Mouse (Mus musculus): Measurements from ENCODE around the gene Nalcn. TPM values are rescaled to one million over a fixed set of nuclear protein-coding genes. Genes with fewer than 3 reads are reported as not detected.

Nalcn gene
- polyA plus RNA-seq, 1 experiment from 2014 or later: not detected

GRCm38 (mm10) chr14:123462026-123462425 lies 164.9 kb downstream of the Nalcn start:
- Histone ChIP-seq H3K27ac (no peak overlapping the region), H3K4me3 (no peak overlapping the region), H3K36me3 (no peaks in the 10 kb centered on the region), H3K9me3 (replicated peaks) (no peaks in the 10 kb centered on the region), H3K9ac (no peak overlapping the region), H3K4me1 (no peaks in the 10 kb centered on the region), H3K4me2 (no peak overlapping the region), H3K27me3 (replicated peaks) (no peaks in the 10 kb centered on the region)
- ATAC-seq: no peak
- 62% methylated on average over 1 of the region's 1 CpGs for WGBS (ENCODE audit: insufficient replicate concordance)

- Histone ChIP-seq H3K27me3 (replicated peaks) (no peaks in the 10 kb centered on the region), H3K9me3 (replicated peaks) (no peaks in the 10 kb centered on the region), H3K9ac (no peak overlapping the region), H3K36me3 (no peaks in the 10 kb centered on the region), H3K4me3 (no peak overlapping the region), H3K4me1 (no peaks in the 10 kb centered on the region), H3K27ac (no peak overlapping the region), H3K4me2 (no peak overlapping the region)
- no peak for ATAC-seq
- WGBS (ENCODE audit: insufficient replicate concordance): 59% methylated on average over 1 of the region's 1 CpGs
Measured at GRCm38 (mm10) chr14:123446031-123446430, 180.9 kb downstream of the Nalcn start.

GRCm38 (mm10) chr14:123435542-123435941 lies 191.4 kb downstream of the Nalcn start:
- no peak overlapping the region for H3K27ac ChIP-seq
- no peaks in the 10 kb centered on the region for H3K36me3 ChIP-seq
- no peaks in the 10 kb centered on the region for H3K4me1 ChIP-seq
- no peaks in the 10 kb centered on the region for H3K27me3 ChIP-seq (replicated peaks)
- WGBS (ENCODE audit: insufficient replicate concordance): 75% methylated on average over 3 of the region's 3 CpGs
- no peaks in the 10 kb centered on the region for H3K9me3 ChIP-seq (replicated peaks)
- ATAC-seq: no peak
- H3K4me2 ChIP-seq: no peak overlapping the region
- no peak overlapping the region for H3K9ac ChIP-seq
- H3K4me3 ChIP-seq: no peak overlapping the region

GRCm38 (mm10) chr14:123376167-123376855 lies 250.6 kb downstream of the Nalcn start:
- Histone ChIP-seq H3K36me3 (no peaks in the 10 kb centered on the region), H3K4me3 (no peak overlapping the region), H3K9ac (no peak overlapping the region), H3K4me2 (no peak overlapping the region), H3K27ac (no peak overlapping the region), H3K9me3 (replicated peaks) (no peaks in the 10 kb centered on the region), H3K27me3 (replicated peaks) (no peaks in the 10 kb centered on the region), H3K4me1 (no peaks in the 10 kb centered on the region)
- ATAC-seq: no peak
- WGBS (ENCODE audit: insufficient replicate concordance): 74% methylated on average over 7 of the region's 7 CpGs

GRCm38 (mm10) chr14:123371522-123371921 lies 255.4 kb downstream of the Nalcn start:
- 12% methylated on average over 9 of the region's 9 CpGs for WGBS (ENCODE audit: insufficient replicate concordance)
- H3K4me3 ChIP-seq: no peak overlapping the region
- H3K4me2 ChIP-seq: no peak overlapping the region
- H3K36me3 ChIP-seq: no peaks in the 10 kb centered on the region
- ATAC-seq: no peak
- no peak overlapping the region for H3K9ac ChIP-seq
- H3K9me3 ChIP-seq (replicated peaks): no peaks in the 10 kb centered on the region
- no peaks in the 10 kb centered on the region for H3K4me1 ChIP-seq
- H3K27ac ChIP-seq: no peak overlapping the region
- H3K27me3 ChIP-seq (replicated peaks): no peaks in the 10 kb centered on the region

GRCm38 (mm10) chr14:123359691-123360090 lies 267.3 kb downstream of the Nalcn start:
- Histone ChIP-seq H3K36me3 (no peaks in the 10 kb centered on the region), H3K9ac (no peak overlapping the region), H3K27ac (no peak overlapping the region), H3K27me3 (replicated peaks) (no peaks in the 10 kb centered on the region), H3K4me2 (no peak overlapping the region), H3K4me1 (no peaks in the 10 kb centered on the region), H3K4me3 (no peak overlapping the region), H3K9me3 (replicated peaks) (no peaks in the 10 kb centered on the region)
- 75% methylated on average over 1 of the region's 1 CpGs for WGBS (ENCODE audit: insufficient replicate concordance)
- no peak for ATAC-seq

GRCm38 (mm10) chr14:123352973-123353372 lies 274.0 kb downstream of the Nalcn start:
- no peak overlapping the region for H3K4me3 ChIP-seq
- no peak for ATAC-seq
- H3K27ac ChIP-seq: no peak overlapping the region
- H3K4me2 ChIP-seq: no peak overlapping the region
- no peaks in the 10 kb centered on the region for H3K27me3 ChIP-seq (replicated peaks)
- no peaks in the 10 kb centered on the region for H3K4me1 ChIP-seq
- H3K9ac ChIP-seq: no peak overlapping the region
- H3K36me3 ChIP-seq: no peaks in the 10 kb centered on the region
- H3K9me3 ChIP-seq (replicated peaks): 0 out of 2 replicates have a peak, but pooled peaks cover 2% of the 10 kb centered on the region
- 18% methylated on average over 6 of the region's 6 CpGs for WGBS (ENCODE audit: insufficient replicate concordance)

- no peak for ATAC-seq
Measured at GRCm38 (mm10) chr14:123331841-123332240, 295.1 kb downstream of the Nalcn start.

GRCm38 (mm10) chr14:123314369-123314768 lies 312.6 kb downstream of the Nalcn start:
- 13% methylated on average over 1 of the region's 1 CpGs for WGBS (ENCODE audit: insufficient replicate concordance)
- no peak overlapping the region for H3K27ac ChIP-seq
- no peaks in the 10 kb centered on the region for H3K4me1 ChIP-seq
- H3K9me3 ChIP-seq (replicated peaks): no peaks in the 10 kb centered on the region
- H3K27me3 ChIP-seq (replicated peaks): no peaks in the 10 kb centered on the region
- no peak overlapping the region for H3K4me2 ChIP-seq
- no peak overlapping the region for H3K9ac ChIP-seq
- H3K36me3 ChIP-seq: no peaks in the 10 kb centered on the region
- no peak overlapping the region for H3K4me3 ChIP-seq
- ATAC-seq: no peak

More at GRCm38 (mm10) chr14:123331841-123332240, 295.1 kb downstream of the Nalcn start:
- Histone ChIP-seq H3K9me3 (replicated peaks) (no peaks in the 10 kb centered on the region), H3K9ac (no peak overlapping the region), H3K4me1 (no peaks in the 10 kb centered on the region), H3K4me2 (no peak overlapping the region), H3K27me3 (replicated peaks) (no peaks in the 10 kb centered on the region), H3K27ac (no peak overlapping the region), H3K4me3 (no peak overlapping the region), H3K36me3 (no peaks in the 10 kb centered on the region)
- WGBS (ENCODE audit: insufficient replicate concordance): 47% methylated on average over 1 of the region's 1 CpGs

GRCm38 (mm10) chr14:123312371-123312770 lies 314.6 kb downstream of the Nalcn start:
- no peak for ATAC-seq
- H3K4me1 ChIP-seq: no peaks in the 10 kb centered on the region
- no peak overlapping the region for H3K4me2 ChIP-seq
- H3K27ac ChIP-seq: no peak overlapping the region
- 64% methylated on average over 4 of the region's 4 CpGs for WGBS (ENCODE audit: insufficient replicate concordance)
- H3K4me3 ChIP-seq: no peak overlapping the region
- no peak overlapping the region for H3K9ac ChIP-seq
- H3K9me3 ChIP-seq (replicated peaks): no peaks in the 10 kb centered on the region
- H3K36me3 ChIP-seq: no peaks in the 10 kb centered on the region
- H3K27me3 ChIP-seq (replicated peaks): no peaks in the 10 kb centered on the region

GRCm38 (mm10) chr14:123296068-123296467 lies 330.9 kb downstream of the Nalcn start:
- Histone ChIP-seq H3K27ac (no peak overlapping the region), H3K9me3 (replicated peaks) (no peaks in the 10 kb centered on the region), H3K27me3 (replicated peaks) (no peaks in the 10 kb centered on the region), H3K4me1 (no peaks in the 10 kb centered on the region), H3K4me3 (no peak overlapping the region), H3K36me3 (no peaks in the 10 kb centered on the region), H3K9ac (no peak overlapping the region), H3K4me2 (no peak overlapping the region)
- no peak for ATAC-seq

GRCm38 (mm10) chr14:123291118-123292007 lies 335.6 kb downstream of the Nalcn start:
- H3K9ac ChIP-seq: no peak overlapping the region
- no peak for ATAC-seq
- no peaks in the 10 kb centered on the region for H3K36me3 ChIP-seq
- no peaks in the 10 kb centered on the region for H3K9me3 ChIP-seq (replicated peaks)
- no peak overlapping the region for H3K4me2 ChIP-seq
- no peak overlapping the region for H3K27ac ChIP-seq
- 72% methylated on average over 4 of the region's 4 CpGs for WGBS (ENCODE audit: insufficient replicate concordance)
- H3K4me1 ChIP-seq: no peaks in the 10 kb centered on the region
- H3K4me3 ChIP-seq: no peak overlapping the region
- no peaks in the 10 kb centered on the region for H3K27me3 ChIP-seq (replicated peaks)
